Mouse (Mus musculus) kidney, postnatal 10 days (tissue): ENCODE measurements around the gene Alpk1.

Source experiments
- DNase-seq: peaks from one replicate; pipeline ENCODE4 v3.0.0; 2021; ENCODE audit warnings: mixed read lengths

Alpk1 gene

DNA sequence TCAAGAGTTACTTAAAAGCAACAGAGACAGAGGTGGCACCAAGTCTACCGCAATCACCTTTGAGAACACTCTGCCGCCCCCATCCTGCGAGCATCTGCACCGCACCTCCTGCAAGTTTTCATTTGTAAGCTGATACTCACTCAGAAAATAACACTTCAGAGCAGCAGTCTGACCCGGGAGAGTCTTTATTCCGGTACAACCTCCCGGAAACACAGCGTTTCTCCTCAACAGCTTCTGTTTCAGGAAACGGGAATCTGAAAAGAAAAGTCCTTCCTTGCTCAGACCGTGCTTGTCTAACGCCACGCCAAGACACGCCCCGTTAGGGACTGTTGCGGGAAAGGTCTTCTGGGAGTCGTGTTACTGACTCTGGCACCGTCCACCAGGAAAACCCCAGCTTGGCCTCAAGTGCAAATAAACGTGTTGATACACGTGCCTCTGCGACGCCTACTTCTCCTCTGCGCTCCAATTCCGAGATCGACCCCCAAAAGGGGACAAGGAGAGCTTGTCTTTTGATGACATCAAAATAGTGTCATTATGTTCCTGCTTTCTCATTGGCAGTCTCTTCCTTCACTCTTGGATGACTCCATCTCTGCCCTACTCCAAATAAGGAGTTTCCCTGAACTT, at the start of gene Alpk1:
Gene Alpk1, minus strand, starts transcription at position 507 of the 624 bp plus-strand sequence.
- peak; percentile 82 for DNase-seq

DNA sequence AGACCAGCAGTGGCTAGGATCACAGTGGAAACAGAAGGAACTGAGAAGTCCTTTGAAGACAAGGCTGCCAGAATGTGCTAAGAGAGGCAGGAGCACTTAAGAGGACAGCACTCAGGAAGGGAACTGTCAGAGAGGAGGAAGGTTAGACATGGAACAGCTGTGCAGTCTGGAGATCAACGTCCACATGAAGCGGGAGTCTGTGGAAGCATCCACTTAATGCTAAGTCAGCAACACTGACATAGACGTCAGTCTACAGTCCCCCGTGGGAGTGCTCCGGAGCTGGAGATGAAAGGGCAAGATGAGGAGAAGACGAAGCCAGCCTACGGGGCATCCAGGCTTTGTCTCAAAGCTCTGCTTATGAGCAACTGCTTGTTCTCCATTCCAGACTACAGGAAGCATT, 46.8 kb upstream of the Alpk1 start:
- DNase-seq = peak; percentile 73

DNA sequence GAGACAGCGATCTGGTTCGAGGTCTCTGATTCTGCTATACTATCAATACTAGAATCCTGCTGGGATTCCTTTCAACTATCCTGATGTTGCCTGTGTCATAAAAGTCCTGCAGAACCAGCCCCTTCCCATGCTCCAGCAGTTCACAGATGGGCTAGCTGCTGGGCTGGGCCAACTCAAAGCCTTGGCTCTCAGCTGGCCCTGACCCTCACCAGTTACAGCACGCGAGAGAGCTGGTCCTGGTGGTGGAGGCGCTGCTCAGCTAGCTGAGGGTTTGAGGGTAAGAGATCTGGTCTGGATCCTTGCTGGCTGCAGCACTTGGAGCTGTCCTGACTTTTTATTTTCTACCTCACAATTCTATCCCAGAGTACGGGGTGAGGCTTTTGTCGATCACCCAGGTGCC, 46.2 kb upstream of the Alpk1 start:
- DNase-seq = peak; percentile 25

DNA sequence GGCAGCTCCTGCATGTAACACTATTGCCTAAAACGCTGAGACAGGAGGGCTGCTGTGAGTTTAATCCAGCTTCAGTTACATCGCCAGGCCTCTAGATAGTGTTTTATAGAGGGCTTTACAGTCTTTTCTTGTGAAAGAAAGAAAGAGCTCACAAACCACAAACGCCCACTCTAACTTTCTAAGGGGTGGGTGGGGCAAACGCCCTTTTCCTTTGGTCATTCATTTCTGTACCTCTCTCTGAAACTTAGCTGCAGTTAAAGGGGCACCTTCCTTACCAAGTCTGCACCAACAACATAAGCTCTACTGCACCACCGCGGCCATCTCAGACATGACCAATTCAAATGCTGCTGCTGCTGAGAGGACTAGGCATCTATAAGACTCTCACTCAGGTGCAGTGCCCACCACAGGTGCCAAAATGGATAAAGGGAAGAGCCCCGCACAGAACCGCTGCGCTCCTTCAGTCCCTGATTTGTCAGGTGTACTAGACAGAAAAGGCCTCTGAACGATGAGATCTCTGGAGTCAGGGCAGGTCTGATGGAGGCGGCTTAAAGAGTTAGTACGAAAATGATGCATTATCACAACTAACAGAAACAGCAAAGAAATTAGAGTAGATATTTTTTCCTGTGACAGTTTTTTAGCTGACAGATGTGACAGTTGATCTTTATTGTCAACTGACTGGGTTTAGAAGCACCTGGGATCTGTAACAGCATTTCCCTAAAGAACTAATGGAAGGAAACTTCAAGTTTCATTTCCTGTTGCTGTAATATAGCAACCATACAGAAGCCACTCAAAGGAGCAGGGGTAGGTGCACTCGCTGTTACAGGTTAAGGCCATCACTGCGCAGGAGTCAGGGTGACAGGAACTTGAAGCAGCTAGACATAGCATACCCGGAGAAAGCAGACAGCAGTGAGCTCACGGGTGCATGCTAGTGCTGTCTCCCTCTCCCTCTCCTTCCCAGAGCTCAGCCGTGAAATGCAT, 43.8 kb upstream of the Alpk1 start:
- DNase-seq = no peak

DNA sequence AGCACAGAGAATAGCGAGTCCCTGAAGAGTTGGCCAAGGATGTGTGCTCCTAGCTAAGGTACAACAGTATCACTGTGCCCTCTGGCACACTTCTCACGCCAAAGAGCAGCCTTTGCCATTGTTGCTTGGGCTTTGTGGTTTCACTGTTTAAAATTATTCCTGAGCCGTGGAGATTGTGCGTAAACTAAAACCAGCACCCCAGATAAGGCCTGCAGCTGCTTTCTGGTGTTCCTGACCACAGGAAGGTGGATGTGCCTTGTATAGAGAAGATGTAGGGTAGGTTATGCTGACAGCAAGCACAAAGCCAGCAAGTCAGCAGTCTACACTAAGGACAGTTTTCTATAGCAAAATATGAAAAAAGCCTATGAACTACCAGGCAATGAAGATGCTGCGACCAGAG, 40.9 kb upstream of the Alpk1 start:
- DNase-seq = no peak

DNA sequence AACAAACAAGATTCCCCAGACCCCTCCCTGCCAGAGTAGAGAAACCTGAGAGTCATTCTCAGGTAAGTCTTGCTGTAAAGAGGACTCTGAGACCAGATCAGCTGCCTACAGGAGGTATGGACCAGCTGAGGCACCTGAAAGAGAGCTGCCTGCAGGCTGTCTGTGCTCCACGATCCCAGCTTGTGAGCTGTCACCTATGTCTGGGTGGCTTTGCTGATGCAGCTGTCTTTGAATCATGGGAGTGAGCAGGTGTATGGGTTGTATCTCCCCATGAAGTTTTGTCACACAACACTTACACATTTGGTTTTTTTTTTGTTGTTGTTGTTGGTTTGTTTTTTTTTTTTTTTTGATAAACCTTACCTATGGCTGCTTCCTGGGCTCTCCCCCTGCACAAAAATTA, 40.1 kb upstream of the Alpk1 start:
- no peak for DNase-seq

DNA sequence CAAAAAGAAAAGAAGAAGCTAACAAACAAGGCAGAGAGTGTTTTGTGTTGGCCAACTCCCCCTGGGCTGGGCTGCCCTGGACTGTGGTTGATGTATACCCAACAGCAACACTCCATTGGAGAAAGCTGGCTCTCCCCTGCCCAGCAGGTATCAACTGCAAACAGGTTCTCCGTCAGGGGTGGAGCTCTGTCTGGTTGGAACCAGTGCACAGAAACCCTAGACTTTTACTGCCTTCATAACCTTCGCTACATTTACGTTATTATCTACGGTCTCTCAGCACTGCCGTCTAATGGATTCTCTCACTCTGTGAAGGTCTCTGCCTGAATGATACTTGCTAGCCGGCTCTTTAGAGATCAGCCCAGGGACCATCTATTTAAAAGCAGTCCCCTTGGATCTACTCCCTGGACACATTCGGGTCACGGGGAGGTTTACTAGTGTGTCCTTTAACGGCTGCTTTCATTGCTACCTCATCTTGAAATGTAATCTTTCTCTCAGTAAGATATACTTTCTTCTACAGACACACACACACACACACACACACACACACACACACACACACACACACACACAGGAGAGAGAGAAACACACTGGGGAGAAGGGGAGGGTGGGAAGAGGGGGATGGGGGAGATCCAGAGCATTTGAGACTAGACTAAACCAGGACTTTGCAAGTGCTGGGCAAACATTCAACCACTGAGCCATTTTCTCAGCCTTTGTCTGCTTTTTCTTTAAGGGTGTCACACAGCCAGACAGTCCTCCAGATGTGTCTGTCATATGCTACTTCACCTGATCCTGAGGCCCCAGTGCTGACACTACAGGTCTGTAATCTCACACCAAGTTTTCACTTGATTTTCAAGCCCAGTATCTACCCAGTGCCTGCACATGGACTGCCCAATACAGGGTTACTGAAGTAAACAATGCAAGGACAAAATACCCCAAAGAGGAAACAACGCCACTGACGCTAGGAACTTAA, 38.7 kb upstream of the Alpk1 start:
- peak; percentile 49 for DNase-seq

DNA sequence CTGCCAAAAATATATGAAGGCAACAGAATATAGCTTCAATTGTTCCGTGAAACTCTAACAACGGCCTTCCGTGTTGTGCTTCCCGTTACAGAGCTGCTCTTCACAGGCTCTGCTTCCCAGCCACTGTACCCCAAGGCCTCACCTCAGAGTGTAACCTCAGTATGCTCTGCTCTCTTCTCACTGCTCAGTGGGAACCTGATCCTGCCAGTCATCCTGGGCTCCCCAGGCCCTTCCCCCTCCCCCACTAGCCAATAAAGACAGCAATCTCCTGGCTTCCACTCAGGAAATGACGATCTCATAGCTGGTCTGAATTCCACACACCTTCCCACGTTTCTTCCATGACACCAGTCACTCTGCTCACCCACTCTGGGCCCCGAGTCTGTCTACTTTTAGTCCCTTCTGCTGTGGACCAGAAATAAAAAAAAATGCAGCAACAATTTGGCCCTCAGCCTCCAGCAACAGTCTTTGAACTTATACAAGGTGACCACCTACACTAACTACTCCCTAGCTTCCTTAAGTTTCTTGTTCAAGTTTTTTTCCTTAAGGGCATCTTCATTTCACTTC, 36.9 kb upstream of the Alpk1 start:
- DNase-seq = no peak

DNA sequence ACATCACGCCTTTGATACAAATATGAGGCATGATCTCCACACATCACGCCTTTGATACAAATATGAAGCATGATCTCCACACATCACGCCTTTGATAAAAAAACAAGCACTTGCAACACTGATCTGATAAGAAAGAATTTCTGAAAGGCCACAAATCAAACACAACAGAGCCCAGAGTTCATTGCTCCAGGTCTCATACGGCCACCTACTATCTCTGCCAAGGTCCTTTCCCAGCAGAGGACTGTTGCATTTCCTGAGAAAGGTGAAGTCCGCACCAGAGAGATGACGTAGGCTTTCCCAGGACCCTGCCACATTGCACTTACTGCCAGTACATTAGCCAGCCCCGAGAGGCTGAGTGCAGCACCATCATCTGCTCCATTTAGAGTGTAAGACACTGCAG, 28.8 kb upstream of the Alpk1 start:
- DNase-seq = no peak

DNA sequence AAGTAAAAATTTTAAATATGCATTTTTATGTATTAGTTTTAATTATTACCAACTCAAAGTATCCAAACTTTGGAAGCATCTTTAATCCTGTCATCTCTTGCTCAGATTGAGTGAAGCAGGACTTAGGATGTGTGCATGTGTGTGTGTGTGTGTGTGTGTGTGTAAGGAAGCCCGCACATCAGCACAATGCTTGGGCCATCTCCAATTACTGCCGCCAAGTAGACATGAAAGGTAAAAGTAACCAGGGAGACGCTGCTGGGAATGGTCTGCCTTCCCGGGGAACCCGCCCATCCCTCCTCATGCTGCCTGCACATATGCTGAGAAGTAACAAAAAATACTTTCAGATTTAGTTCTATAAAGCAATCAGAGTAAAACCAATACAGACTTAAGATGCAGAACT, 27.5 kb upstream of the Alpk1 start:
- DNase-seq = no peak

DNA sequence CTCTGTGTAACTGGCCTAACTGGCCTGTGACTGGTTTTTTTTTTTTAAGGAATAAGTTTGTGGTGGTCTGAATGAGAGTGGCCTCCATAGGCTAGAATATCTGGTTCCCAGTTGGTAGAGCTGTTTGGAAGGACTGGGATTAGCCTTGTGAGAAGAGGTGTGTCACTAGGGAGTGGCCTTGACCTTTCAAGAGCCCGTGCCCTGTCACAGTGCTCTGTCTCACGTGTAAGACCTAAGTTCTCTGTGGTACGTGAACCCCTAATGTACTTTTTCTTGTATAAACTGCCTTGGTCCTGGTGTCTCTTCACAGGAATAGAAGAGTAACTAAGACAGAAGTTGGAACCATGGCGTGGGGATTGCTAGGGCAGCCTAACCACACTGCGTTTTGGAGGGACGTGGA, 25.7 kb upstream of the Alpk1 start:
- no peak for DNase-seq

DNA sequence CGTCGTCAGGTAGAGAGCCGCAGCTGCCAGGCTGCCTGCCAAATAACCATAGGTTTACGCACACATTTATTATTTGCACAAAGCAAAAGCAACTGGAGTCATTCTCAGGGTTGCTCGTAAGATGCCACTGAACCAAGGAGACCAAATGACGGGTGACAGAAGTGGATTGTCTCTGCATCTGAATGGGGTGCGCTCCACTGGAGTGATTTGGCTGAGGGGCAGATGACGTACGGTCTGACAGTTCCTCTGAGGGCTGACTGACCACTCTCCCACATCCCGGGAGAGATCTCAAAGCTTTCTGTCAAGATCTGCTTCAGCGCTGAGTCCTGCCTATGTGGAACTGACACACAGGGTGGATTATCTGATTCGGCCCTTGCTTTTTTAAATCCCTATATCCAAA, 24.7 kb upstream of the Alpk1 start:
- DNase-seq = no peak

DNA sequence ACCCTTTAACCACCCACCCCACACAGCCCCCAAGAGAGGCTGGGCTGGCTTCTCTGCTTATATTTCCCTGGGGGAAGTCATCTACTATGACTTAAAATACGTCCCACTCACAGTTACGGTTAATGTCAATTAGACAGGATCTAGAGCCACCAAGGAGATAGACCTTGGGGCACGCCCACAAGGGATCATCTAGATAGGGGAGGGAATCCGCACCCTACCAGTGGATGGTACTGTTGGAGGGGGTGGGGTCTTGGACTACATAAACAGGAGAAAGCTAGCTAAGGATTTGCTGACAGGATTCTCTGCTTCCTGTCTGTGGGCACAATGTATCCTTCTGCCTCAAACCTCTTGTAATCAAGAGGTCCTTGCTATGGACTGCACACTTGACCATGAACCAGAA, 24.1 kb upstream of the Alpk1 start:
- no peak for DNase-seq

DNA sequence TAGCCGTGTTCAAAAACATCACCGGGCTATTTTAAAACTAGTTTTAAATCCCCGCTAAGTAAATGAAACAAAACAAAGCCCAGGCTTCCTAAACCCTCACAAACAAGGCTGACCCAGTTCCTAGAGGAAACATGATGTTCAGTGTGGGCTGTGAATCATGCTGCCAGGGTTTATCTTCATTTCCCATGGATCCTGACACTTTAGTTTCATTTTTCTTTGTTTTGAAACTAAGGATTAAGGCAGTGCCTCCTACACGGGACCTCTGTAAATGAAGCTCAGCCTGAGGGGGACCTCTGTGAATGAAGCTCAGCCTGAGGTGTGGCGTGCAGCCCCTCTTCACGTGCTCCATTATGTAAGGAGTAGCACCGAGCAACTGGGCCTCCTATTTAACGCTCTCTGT, 22.5 kb upstream of the Alpk1 start:
- DNase-seq = no peak

DNA sequence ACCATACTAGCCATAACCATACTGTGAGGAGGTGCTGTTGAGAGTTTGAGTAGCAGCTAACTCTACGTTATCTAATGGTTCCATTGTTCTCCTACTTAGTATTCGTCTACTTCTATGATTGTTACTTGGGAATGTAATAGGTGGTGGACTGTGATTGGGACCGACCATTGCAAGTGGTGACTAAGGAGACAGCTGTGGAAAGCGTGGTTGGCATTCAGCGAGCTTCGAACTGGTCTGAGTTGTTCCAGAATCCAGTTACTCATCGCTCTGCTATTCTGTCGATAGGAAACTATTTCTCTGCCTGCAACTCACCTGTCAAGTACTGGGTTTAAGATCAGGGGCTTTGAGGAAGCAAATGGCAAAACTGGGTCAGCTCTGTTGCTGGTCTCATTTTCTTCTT, 20.8 kb upstream of the Alpk1 start:
- no peak for DNase-seq

DNA sequence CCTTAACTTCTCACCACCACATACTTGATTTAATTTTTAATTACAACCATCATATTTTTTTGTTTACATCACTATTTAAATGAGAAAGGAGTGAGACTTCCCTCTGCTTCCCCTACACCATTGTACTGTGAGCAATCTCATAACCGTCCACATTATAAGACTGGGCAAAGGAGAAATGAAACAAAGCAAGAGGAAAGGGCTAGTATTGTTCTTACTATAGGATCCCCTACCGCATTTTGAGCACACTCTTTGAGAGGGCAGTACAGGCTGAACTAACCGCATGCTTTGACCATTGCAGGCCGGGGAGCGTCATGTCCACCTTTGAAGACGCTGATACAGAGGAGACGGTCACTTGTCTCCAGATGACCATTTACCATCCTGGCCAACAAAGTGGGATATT, 15.9 kb upstream of the Alpk1 start:
- no peak for DNase-seq

DNA sequence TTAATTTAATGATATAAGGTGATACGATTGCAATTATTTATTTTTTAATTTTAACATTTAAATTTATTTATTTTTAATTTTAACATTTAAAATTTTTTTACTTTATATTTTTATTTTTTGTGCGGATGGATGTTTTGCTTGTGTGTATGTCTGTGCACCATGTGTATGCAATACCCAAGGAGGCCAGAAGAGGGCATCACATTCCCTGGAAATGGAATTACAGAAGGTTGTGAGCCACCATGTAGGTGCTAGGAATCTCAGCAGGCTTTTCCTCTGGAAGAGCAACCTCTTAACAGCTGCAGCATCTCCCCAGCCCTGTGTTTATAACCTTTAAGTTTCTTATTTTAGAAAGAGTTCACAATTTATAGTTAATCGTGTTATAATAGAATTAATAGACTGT, 15.4 kb upstream of the Alpk1 start:
- DNase-seq = no peak

DNA sequence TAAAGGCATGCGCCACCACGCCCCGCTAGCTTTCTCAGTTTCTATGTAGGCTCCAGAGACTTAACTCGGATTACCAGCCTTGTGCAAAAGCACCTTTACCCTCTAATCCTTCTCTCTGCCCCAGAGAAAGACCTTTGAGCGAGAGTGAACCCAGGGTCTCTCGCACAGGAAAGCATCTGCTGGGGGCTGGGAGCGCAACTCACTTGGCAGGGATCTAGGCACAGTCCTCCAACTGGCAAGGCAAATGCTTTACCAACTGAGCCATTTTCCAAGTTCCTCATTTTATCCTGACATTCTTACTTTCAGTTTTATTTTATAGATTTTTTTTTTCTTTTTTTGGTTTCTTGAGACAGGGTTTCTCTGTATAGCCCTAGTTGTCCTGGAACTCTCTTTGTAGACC, 12.7 kb upstream of the Alpk1 start:
- DNase-seq = no peak

DNA sequence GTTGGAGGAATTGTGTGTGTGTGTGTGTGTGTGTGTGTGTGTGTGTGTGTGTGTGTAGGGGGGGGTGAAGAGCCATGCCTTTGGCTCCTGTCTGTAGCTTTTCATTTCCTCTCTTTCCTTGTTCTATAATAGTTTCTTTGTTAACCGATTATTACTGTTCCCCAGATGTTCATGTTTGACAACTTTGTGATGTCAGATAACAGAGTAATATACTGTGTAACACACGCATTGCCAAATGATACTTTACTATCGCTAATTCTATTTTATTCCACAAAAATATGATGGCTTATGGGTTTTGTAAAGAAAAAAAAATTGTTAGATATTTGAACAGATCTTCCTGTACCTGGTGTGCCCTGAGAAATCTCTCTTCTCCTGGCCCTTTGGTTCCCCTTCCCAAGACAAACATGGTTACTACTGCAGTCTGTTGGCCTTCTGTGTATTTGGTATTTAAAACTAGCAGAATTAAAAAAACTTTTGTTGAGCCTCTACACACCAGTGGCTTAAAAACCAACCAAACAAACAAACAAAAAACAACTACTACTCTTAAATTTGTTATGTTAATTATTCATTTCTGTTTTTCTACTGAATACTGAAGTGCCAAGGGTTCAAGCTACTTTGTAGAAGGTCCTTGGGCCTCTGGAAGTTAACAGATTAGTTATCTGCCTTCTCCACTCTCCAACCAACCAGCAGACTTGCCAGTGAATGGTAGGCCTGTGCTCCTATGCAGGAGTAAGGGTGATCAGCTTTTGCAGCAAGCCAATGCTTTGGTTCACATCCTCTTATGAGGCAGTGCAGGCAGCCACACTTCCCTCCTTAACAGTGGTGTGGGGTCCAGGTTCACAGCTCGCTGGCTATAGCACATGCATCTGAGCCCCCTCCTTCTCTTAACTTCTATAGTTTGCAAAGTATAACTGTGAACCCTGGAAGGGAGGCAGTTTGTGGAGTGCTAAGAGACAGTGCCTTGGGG, 11.6 kb upstream of the Alpk1 start:
- no peak for DNase-seq

DNA sequence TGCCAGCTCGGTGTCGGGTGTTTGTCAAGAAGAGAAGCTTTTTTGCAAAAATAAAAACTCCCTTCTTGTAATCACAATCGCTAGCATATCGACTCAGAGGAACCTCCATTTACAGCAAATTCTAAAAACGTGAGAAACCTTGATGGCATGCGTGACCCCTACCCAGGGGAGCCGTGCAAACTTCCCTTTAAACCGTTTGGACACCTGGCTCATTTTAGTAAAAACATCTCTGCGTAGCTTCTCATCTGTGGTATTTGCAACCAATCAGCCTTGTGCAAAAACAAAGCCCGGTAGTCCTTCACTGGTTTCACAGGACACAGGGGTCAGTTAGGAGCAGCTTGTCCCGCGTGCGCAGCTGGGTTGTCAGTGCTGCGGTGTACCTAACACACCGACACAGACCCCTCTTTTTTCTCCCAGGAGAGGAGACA, 10.7 kb upstream of the Alpk1 start:
- DNase-seq = peak; percentile 32

DNA sequence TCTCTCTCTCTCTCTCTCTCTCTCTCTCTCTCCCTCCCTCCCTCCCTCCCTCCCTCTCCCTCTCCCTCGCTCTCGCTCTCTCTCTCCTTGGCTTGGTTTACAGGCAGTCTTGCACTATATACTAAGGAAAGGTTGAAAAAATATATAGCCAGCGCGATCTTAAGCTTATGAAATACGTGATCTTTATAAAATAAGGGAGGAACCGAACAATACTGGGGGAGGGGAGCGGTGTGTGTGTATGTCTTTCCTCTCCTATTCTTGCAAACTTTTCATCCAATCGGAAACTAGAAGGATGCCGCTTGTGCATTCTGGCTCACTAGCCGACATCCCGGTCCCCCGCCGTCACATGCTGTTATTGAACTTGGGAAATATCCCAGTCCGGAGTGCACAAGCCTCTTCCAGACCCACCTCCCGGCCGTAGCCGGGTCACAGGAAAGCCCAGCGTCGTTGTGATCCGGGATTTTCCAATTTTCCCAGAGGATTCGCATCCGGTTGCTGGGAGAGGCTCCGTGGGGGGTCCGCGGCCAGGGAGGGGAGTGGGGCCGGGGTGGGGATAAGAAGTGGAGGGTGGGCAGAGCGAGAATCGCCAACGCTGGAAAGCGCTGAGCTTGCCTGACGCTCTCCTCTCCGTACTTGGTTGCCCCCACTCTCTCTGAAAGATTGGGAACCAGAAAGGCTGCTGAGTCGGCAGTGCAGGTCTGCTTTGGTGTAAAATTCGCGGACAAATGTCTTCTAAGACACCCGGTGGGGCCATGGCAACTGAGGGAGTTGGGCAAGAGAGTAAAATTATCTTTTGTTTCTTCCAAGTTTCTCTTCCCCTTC, 10.1 kb upstream of the Alpk1 start:
- DNase-seq = peak; percentile 74
